Mouse (Mus musculus) hindbrain, embryonic 11.5 days (tissue): ENCODE data around the gene Gm17124. TPM values are rescaled to one million over a fixed set of nuclear protein-coding genes. Genes with fewer than 3 reads are reported as not detected.
"Not testable (repeated sequence)": the region's sequence is repeated elsewhere in the genome, so short reads cannot be mapped to it uniquely, and the experiment has no call there.

ENCODE experiments used
- ATAC-seq: fragments of 200-750 bp; cut with Nextera tagmentation; 2 replicates; pipeline ENCODE4 v1.8.0; 2017; ENCODE audit warnings: mild to moderate bottlenecking, moderate TSS enrichment, moderate library complexity; ENCODE audit not compliant: low FRiP score
- DNase-seq: peaks from one replicate; pipeline ENCODE4 v3.0.0-alpha.2; 2015; ENCODE audit warnings: low spot score
- H3K27ac ChIP-seq: fragments of 300-500 bp; sonication (generic); 2 replicates; pipeline ENCODE4 v1.5.1; 2014; ENCODE audit warnings: mild to moderate bottlenecking, low read depth, low read length
- H3K27me3 ChIP-seq: fragments of 300-500 bp; sonication (generic); 2 replicates; pipeline ENCODE4 v1.6.1; 2014; ENCODE audit warnings: mild to moderate bottlenecking, low read length, moderate library complexity, mixed read lengths; ENCODE audit not compliant: control insufficient read depth, insufficient read depth
- H3K36me3 ChIP-seq: fragments of 300-500 bp; sonication (generic); 2 replicates; pipeline ENCODE4 v1.6.1; 2014; ENCODE audit warnings: mild to moderate bottlenecking, low read length, moderate library complexity, mixed read lengths; ENCODE audit not compliant: control insufficient read depth, insufficient read depth
- H3K4me1 ChIP-seq: fragments of 300-500 bp; sonication (generic); replicated peaks from 2 replicates; pipeline ENCODE4 v1.6.1; 2014; ENCODE audit warnings: low read length, mixed read lengths; ENCODE audit not compliant: control insufficient read depth, insufficient read depth
- H3K4me2 ChIP-seq: fragments of 300-500 bp; sonication (generic); replicated peaks from 2 replicates; pipeline ENCODE4 v1.6.1; 2014; ENCODE audit warnings: mild to moderate bottlenecking, low read depth, low read length
- H3K4me3 ChIP-seq: fragments of 300-500 bp; sonication (generic); 2 replicates; pipeline ENCODE4 v1.5.1; 2014; ENCODE audit warnings: low read depth, low read length
- H3K9ac ChIP-seq: fragments of 300-500 bp; sonication (generic); 2 replicates; pipeline ENCODE4 v1.6.1; 2014; ENCODE audit warnings: low read depth, low read length
- H3K9me3 ChIP-seq: fragments of 300-500 bp; sonication (generic); 2 replicates; pipeline ENCODE4 v1.6.1; 2016; ENCODE audit warnings: low read length; ENCODE audit not compliant: control insufficient read depth
- WGBS: fragments of 180-500 bp; shearing (Covaris S2); extraction: QIAGEN DNeasy Blood & Tissue Kit; methylation state at CpG from one replicate; pipeline ENCODE4 v1.1.7; 2014; 5-methylcytosine and 5-hydroxymethylcytosine counted together
- polyA plus RNA-seq: library from polyadenylated mRNA; unstranded; fragments of >200 nt; fragmentation: Nextera tagmentation; extraction: Ambion mirVana; gene quantifications from 2 replicates; pipeline ENCODE4 v1.2.1, GENCODE M21; 2014

Gm17124 gene
- not detected in 2 replicates for polyA plus RNA-seq

DNA sequence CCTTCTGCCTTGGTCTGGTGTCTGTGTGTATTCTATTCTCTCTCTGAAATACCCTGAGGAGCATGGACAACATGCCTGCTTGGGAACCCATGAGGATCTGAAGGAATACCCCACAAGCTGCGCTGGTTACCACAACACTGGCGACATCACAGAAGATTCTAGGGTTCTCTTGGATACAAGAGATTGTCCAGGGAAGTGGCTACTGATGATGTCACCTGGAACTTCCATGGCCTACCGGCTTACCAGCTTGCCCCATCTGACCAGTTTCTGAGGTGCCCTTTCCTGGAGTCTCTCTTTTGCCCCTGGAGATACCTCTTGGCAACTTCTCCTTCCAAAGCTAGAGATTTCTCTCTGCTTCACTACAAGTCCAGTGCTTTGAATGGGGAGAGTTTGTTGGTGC, at the start of gene Gm17124:
Gene Gm17124, minus strand, starts transcription at position 101 of the 400 bp plus-strand sequence.
- no CpG with 5 or more reads among the region's 3 CpGs for WGBS
- ATAC-seq, H3K36me3 ChIP-seq, H3K9ac ChIP-seq, H3K27me3 ChIP-seq, DNase-seq, H3K4me3 ChIP-seq, H3K4me2 ChIP-seq, H3K4me1 ChIP-seq, H3K9me3 ChIP-seq, H3K27ac ChIP-seq: not testable (repeated sequence)

DNA sequence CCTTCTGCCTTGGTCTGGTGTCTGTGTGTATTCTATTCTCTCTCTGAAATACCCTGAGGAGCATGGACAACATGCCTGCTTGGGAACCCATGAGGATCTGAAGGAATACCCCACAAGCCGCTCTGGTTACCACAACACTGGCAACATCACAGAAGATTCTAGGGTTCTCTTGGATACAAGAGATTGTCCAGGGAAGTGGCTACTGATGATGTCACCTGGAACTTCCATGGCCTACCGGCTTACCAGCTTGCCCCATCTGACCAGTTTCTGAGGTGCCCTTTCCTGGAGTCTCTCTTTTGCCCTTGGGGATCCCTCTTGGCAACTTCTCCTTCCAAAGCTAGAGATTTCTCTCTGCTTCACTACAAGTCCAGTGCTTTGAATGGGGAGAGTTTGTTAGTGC, 42.1 kb upstream of the Gm17124 start, which contains the start of gene Gm3633:
Gene Gm3633, minus strand, starts transcription at position 101 of the 400 bp plus-strand sequence.
- H3K27me3 ChIP-seq, H3K36me3 ChIP-seq, H3K4me2 ChIP-seq, H3K4me3 ChIP-seq, ATAC-seq, H3K27ac ChIP-seq, H3K4me1 ChIP-seq, H3K9me3 ChIP-seq, DNase-seq, H3K9ac ChIP-seq: not testable (repeated sequence)
- no CpG with 5 or more reads among the region's 2 CpGs for WGBS

Other genes with a start within 250 kb of the Gm17124 start
- gene Gm8005, start 160.2 kb downstream of the Gm17124 start, polyA plus RNA-seq: not detected in 2 replicates
- gene Gm8011, start 136.0 kb downstream of the Gm17124 start, polyA plus RNA-seq: not detected in 2 replicates
- gene Gm8020, start 97.5 kb downstream of the Gm17124 start, polyA plus RNA-seq: not detected in 2 replicates
- gene Gm8024, start 75.6 kb downstream of the Gm17124 start, polyA plus RNA-seq: not detected in 2 replicates
- gene Gm3633, start 42.0 kb upstream of the Gm17124 start, polyA plus RNA-seq: not detected in 2 replicates
- not detected in 2 replicates for gene Gm10378, start 56.1 kb upstream of the Gm17124 start, polyA plus RNA-seq
- not detected in 2 replicates for gene Gm3015, start 168.9 kb upstream of the Gm17124 start, polyA plus RNA-seq
- gene Gm10377, start 198.1 kb upstream of the Gm17124 start, polyA plus RNA-seq: not detected in 2 replicates